Mouse (Mus musculus) spleen, adult 2 months (tissue): ENCODE results near the gene Tmsb10. TPM values are rescaled to one million over a fixed set of nuclear protein-coding genes. Genes with fewer than 3 reads are reported as not detected.
A peak's percentile ranks its signal among the peaks of the same experiment; 100 is the strongest.

Experiments used
- DNase-seq, 2 experiments: peaks; one replicate each; pipeline versions ENCODE4 v3.0.0 to v3.0.0-alpha.2; 2012 to 2021; ENCODE audit warnings: low spot score in 2 of 2, low read depth in 1 of 2
- H3K27ac ChIP-seq: fragments of 200-500 bp; 2 replicates; pipeline ENCODE4 v1.5.1; 2012; ENCODE audit warnings: low read length, inconsistent platforms; ENCODE audit not compliant: insufficient read depth
- H3K27me3 ChIP-seq: fragments of 200-500 bp; 2 replicates; pipeline ENCODE4 v1.6.1; 2012; ENCODE audit warnings: mild to moderate bottlenecking, moderate library complexity, low read length, inconsistent platforms; ENCODE audit not compliant: control insufficient read depth, insufficient read depth
- H3K36me3 ChIP-seq: fragments of 200-500 bp; 2 replicates; pipeline ENCODE4 v1.6.1; 2012; ENCODE audit warnings: mild to moderate bottlenecking, low read length, inconsistent platforms; ENCODE audit not compliant: control insufficient read depth, insufficient read depth
- H3K4me1 ChIP-seq: fragments of 200-500 bp; 2 replicates; pipeline ENCODE4 v1.6.1; 2011; ENCODE audit warnings: inconsistent platforms; ENCODE audit not compliant: control insufficient read depth, insufficient read depth, insufficient read length
- H3K4me3 ChIP-seq: fragments of 200-500 bp; 2 replicates; pipeline ENCODE4 v1.5.1; 2011; ENCODE audit warnings: mild to moderate bottlenecking, inconsistent platforms; ENCODE audit not compliant: insufficient read depth, insufficient read length; ENCODE audit errors: extremely low read depth
- CTCF ChIP-seq: fragments of 200-500 bp; IDR thresholded peaks from 2 replicates; pipeline ENCODE4 v1.5.1; 2011; ENCODE audit warnings: mild to moderate bottlenecking, inconsistent platforms; ENCODE audit not compliant: insufficient read depth, insufficient read length, insufficient replicate concordance; ENCODE audit errors: extremely low read depth
- POLR2A ChIP-seq: fragments of 200-500 bp; IDR thresholded peaks from 2 replicates; pipeline ENCODE4 v1.6.1; 2011; ENCODE audit warnings: low read depth, low read length, inconsistent platforms
- WGBS: fragments of 180-500 bp; shearing (Covaris S2); methylation state at CpG from one replicate; pipeline ENCODE4 v1.1.7; 2018; 5-methylcytosine and 5-hydroxymethylcytosine counted together
- polyA plus RNA-seq: library from polyadenylated mRNA; depleted of rRNA; stranded (reverse); fragments of >200 nt; gene quantifications from 2 replicates; pipeline ENCODE4 v1.2.3, GENCODE M21; 2012

Gene Tmsb10
- polyA plus RNA-seq, 1 experiment: 143 TPM

- Histone ChIP-seq H3K27ac (no peak overlapping the region), H3K4me1 (peaks cover 9% of the 10 kb centered on the region; the same call in 1 of the 2 replicates), H3K27me3 (no peaks in the 10 kb centered on the region), H3K4me3 (no peak overlapping the region), H3K36me3 (no peaks in the 10 kb centered on the region)
- TF ChIP-seq POLR2A (no peak), CTCF (no peak)
- no peak for DNase-seq
- WGBS: 82% methylated on average over 3 of the region's 3 CpGs
Observed at GRCm38 (mm10) chr6:72948392-72948791, 10.2 kb downstream of the Tmsb10 start.

GRCm38 (mm10) chr6:72947960-72948359, 10.6 kb downstream of the Tmsb10 start:
- H3K27me3 ChIP-seq: no peaks in the 10 kb centered on the region
- TF ChIP-seq POLR2A (no peak), CTCF (no peak)
- no peak for DNase-seq
- H3K4me3 ChIP-seq: no peak overlapping the region
- peaks cover 5% of the 10 kb centered on the region; the same call in 1 of the 2 replicates for H3K4me1 ChIP-seq
- no peak overlapping the region for H3K27ac ChIP-seq
- no peaks in the 10 kb centered on the region for H3K36me3 ChIP-seq
- 86% methylated on average over 6 of the region's 6 CpGs for WGBS

DNA sequence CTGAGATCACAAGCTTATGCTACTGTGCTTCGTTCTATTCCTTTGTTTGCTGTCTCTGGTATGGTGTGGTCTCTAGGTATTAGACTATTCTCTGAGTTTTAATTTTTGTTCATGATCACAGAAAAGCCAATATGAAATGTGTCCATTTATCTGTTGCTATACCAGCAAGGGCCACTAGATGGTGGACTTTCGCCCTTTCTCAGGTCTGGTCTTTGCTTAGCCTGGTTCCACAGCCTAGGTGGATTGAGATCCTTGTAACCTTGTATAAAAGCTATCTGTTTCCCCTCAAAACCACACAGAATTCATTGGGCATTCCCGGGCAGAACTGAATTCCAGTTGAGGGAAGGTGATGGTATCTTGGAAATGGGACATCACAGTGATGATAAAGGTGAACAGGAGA, 18.1 kb downstream of the Tmsb10 start:
- no peak overlapping the region for H3K27ac ChIP-seq
- WGBS: 7% methylated on average over 3 of the region's 3 CpGs
- H3K27me3 ChIP-seq: no peaks in the 10 kb centered on the region
- no peak overlapping the region for H3K4me3 ChIP-seq
- H3K4me1 ChIP-seq: peaks cover 5% of the 10 kb centered on the region; the same call in 1 of the 2 replicates
- peak in 1 of 2 experiments; percentile 71 for DNase-seq
- TF ChIP-seq POLR2A (no peak), CTCF (peak; percentile 64; the same call in 1 of the 2 replicates)
- no peaks in the 10 kb centered on the region for H3K36me3 ChIP-seq

DNA sequence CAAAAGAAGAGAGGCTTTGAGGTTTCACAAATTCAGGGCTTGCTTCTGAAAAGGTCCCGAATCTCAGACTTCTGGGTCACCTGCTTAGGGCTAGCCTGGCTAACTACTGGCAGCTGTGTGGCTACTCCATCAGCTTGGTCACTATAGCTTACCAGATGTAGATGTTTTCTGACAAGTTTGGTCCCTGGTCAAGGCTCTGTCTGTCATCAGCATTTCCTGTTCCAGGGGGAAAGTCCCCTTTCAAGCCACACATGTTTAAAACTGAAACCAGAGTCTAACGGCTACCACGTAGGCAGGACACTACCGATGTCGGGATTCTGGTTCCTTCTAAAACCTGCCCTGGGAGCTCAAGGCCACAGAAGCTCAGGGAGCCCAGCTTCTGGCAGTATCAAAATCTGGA, 20.7 kb downstream of the Tmsb10 start:
- H3K4me3 ChIP-seq: peak overlapping the region; percentile 47; the same call in 1 of the 2 replicates
- peak in 1 of 2 experiments; percentile 43 for DNase-seq
- no peaks in the 10 kb centered on the region for H3K27me3 ChIP-seq
- 2% methylated on average over 5 of the region's 5 CpGs for WGBS
- H3K36me3 ChIP-seq: no peaks in the 10 kb centered on the region
- H3K4me1 ChIP-seq: peaks cover 5% of the 10 kb centered on the region; the same call in 1 of the 2 replicates
- no peak for TF ChIP-seq CTCF
- no peak; the same call in 1 of the 2 replicates for TF ChIP-seq POLR2A
- peak overlapping the region; percentile 76 for H3K27ac ChIP-seq

GRCm38 (mm10) chr6:72937430-72937829, 21.1 kb downstream of the Tmsb10 start:
- WGBS: 15% methylated on average over 3 of the region's 3 CpGs
- H3K27ac ChIP-seq: peak overlapping the region; percentile 76
- no peak for DNase-seq
- no peaks in the 10 kb centered on the region for H3K36me3 ChIP-seq
- no peak for TF ChIP-seq POLR2A
- no peak for TF ChIP-seq CTCF
- H3K4me3 ChIP-seq: no peak overlapping the region
- H3K27me3 ChIP-seq: no peaks in the 10 kb centered on the region
- H3K4me1 ChIP-seq: peaks cover 5% of the 10 kb centered on the region; the same call in 1 of the 2 replicates

DNA sequence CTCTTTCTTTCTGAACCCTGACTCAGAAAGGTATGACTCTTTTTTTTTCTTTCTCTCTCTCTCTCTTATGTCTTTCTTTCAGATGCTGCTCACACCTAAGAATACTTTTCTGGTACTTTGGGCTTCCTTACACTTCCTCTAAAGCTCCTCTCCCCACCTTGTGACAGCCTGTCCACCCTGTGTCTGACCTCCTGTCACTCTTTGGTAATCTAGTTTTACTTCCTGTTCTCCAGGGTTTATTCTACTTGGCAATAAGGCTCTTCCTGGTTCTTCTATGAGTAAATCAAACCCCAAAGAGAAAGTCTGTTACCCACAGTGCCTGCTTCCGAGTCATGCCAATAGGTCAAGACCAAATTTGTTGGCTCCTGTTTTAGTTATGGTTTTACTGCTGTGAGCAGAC, 25.6 kb downstream of the Tmsb10 start:
- Histone ChIP-seq H3K36me3 (no peaks in the 10 kb centered on the region), H3K27me3 (no peaks in the 10 kb centered on the region), H3K27ac (no peak overlapping the region), H3K4me3 (no peak overlapping the region), H3K4me1 (no peaks in the 10 kb centered on the region; the same call in 1 of the 2 replicates)
- TF ChIP-seq POLR2A (no peak), CTCF (no peak)
- no peak for DNase-seq
- WGBS: 73% methylated on average over 1 of the region's 1 CpGs

DNA sequence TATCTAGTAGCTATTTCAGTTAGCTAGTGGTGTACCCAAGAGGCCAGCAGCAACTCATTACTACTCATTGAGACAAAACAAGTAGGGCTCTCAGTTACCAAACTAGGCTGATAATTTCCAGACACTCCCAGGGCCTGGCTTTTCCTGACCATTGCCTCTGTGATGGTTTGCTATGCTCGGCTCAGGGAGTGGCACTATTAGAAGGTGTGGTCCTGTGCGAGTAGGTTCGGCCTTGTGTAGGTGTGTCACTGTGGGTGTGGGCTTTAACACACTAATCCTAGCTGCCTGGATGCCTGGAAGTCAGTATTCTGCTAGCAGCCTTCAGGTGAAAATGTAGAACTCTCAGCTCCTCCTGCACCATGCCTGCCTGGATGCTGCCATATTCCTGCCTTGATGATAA, 27.0 kb downstream of the Tmsb10 start:
- no peak for TF ChIP-seq CTCF
- TF ChIP-seq POLR2A: no peak
- 92% methylated on average over 3 of the region's 3 CpGs for whole genome bisulfite sequencing
- DNase-seq: no peak

More for the DNA sequence above, 27.0 kb downstream of the Tmsb10 start:
- no peaks in the 10 kb centered on the region for H3K36me3 ChIP-seq
- H3K4me3 ChIP-seq: no peak overlapping the region
- H3K27me3 ChIP-seq: no peaks in the 10 kb centered on the region
- H3K4me1 ChIP-seq: no peaks in the 10 kb centered on the region; the same call in 1 of the 2 replicates
- no peak overlapping the region for H3K27ac ChIP-seq
